Mouse (Mus musculus) lung, postnatal 0 days (tissue): ENCODE results near the gene Rev1.

Experiments used
- CTCF ChIP-seq: IDR thresholded peaks from 2 replicates; pipeline ENCODE4 v1.5.1; 2016; ENCODE audit warnings: antibody characterized with exemption, mild to moderate bottlenecking
- EP300 ChIP-seq: IDR thresholded peaks from 2 replicates; pipeline ENCODE4 v1.6.1; 2016; ENCODE audit warnings: antibody characterized with exemption, mild to moderate bottlenecking, control low read depth

DNA sequence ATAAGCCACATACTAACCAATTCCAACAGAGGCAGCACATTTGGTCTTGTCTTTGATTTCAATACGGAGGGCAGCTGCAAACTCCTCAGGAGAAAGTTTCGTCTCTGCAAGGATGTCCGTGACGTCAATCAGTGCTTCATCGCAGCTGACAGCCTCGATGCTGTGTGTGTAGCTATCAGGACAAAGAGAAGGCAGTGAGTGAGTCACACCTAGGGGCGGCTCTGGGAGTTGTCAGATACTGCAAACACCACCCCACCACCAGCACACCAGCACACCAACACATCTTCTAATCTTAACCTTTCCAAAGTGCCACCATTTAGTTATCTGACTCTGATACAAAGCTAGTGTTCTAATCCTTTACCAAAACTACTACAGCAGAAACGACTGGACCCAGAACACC, 58.3 kb downstream of the Rev1 start:
- TF ChIP-seq EP300 (no peak), CTCF (no peak)
